Mouse (Mus musculus) midbrain, embryonic 14.5 days (tissue): ENCODE data around the gene Trpv2. TPM values are rescaled to one million over a fixed set of nuclear protein-coding genes. Genes with fewer than 3 reads are reported as not detected.

ENCODE experiments used
- ATAC-seq: fragments of 200-750 bp; cut with Nextera tagmentation; 2 replicates; pipeline ENCODE4 v1.8.0; 2017; ENCODE audit warnings: moderate number of reproducible peaks, moderate library complexity; ENCODE audit not compliant: low FRiP score, low TSS enrichment
- DNase-seq: peaks from one replicate; pipeline ENCODE4 v3.0.0-alpha.2; 2015
- H3K27ac ChIP-seq: fragments of 300-500 bp; sonication (generic); replicated peaks from 2 replicates; pipeline ENCODE4 v1.5.1; 2014; ENCODE audit warnings: mild to moderate bottlenecking, low read depth, low read length, moderate library complexity
- H3K27me3 ChIP-seq: fragments of 300-500 bp; sonication (generic); 2 replicates; pipeline ENCODE4 v1.6.1; 2014; ENCODE audit warnings: low read length, control low read depth, mixed read lengths; ENCODE audit not compliant: control insufficient read depth, insufficient read depth
- H3K36me3 ChIP-seq: fragments of 300-500 bp; sonication (generic); 2 replicates; pipeline ENCODE4 v1.6.1; 2014; ENCODE audit warnings: low read length, control low read depth; ENCODE audit not compliant: control insufficient read depth, insufficient read depth
- H3K4me1 ChIP-seq: fragments of 300-500 bp; sonication (generic); 2 replicates; pipeline ENCODE4 v1.6.1; 2014; ENCODE audit warnings: mild to moderate bottlenecking, antibody characterized with exemption, low read length, control low read depth; ENCODE audit not compliant: control insufficient read depth, insufficient read depth
- H3K4me2 ChIP-seq: fragments of 300-500 bp; sonication (generic); 2 replicates; pipeline ENCODE4 v1.6.1; 2014; ENCODE audit warnings: mild to moderate bottlenecking, low read length, moderate library complexity
- H3K4me3 ChIP-seq: fragments of 300-500 bp; sonication (generic); replicated peaks from 2 replicates; pipeline ENCODE4 v1.5.1; 2014; ENCODE audit warnings: low read depth, low read length
- H3K9ac ChIP-seq: fragments of 300-500 bp; sonication (generic); replicated peaks from 2 replicates; pipeline ENCODE4 v1.6.1; 2014; ENCODE audit warnings: mild to moderate bottlenecking, low read length, moderate library complexity
- H3K9me3 ChIP-seq: fragments of 300-500 bp; sonication (generic); 2 replicates; pipeline ENCODE4 v1.6.1; 2016; ENCODE audit warnings: low read length, control low read depth, mixed read lengths; ENCODE audit not compliant: control insufficient read depth
- WGBS: fragments of 180-500 bp; shearing (Covaris S2); extraction: QIAGEN DNeasy Blood & Tissue Kit; methylation state at CpG from one replicate; pipeline ENCODE4 v1.1.7; 2014; 5-methylcytosine and 5-hydroxymethylcytosine counted together
- polyA plus RNA-seq: library from polyadenylated mRNA; unstranded; fragments of >200 nt; fragmentation: Nextera tagmentation; extraction: Ambion mirVana; gene quantifications from 2 replicates; pipeline ENCODE4 v1.2.1, GENCODE M21; 2014

Gene Trpv2
- polyA plus RNA-seq, 1 experiment from 2014 or later = 26.4 TPM

GRCm38 (mm10) chr11:62637806-62638205, 63.5 kb downstream of the Trpv2 start:
- Histone ChIP-seq H3K4me2 (no peak overlapping the region), H3K4me3 (no peak overlapping the region), H3K27ac (no peak overlapping the region), H3K9ac (no peak overlapping the region), H3K9me3 (no peaks in the 10 kb centered on the region), H3K36me3 (no peaks in the 10 kb centered on the region), H3K4me1 (no peaks in the 10 kb centered on the region), H3K27me3 (no peaks in the 10 kb centered on the region)
- WGBS = 89% methylated on average over 6 of the region's 6 CpGs
- DNase-seq = no peak
- no peak for ATAC-seq

- H3K4me3 ChIP-seq = no peak overlapping the region
- H3K36me3 ChIP-seq = no peaks in the 10 kb centered on the region
- no peak overlapping the region for H3K4me2 ChIP-seq
- no peaks in the 10 kb centered on the region for H3K9me3 ChIP-seq
- no peaks in the 10 kb centered on the region for H3K27me3 ChIP-seq
- H3K9ac ChIP-seq = no peak overlapping the region
- H3K27ac ChIP-seq = no peak overlapping the region
- ATAC-seq (no peak), DNase-seq (no peak)
- WGBS = 93% methylated on average over 4 of the region's 4 CpGs
- peaks cover 3% of the 10 kb centered on the region; the same call in 1 of the 2 replicates for H3K4me1 ChIP-seq
Observed at GRCm38 (mm10) chr11:62638402-62638801, 64.1 kb downstream of the Trpv2 start.

GRCm38 (mm10) chr11:62640378-62640777, 66.1 kb downstream of the Trpv2 start:
- Histone ChIP-seq H3K27me3 (no peaks in the 10 kb centered on the region), H3K4me3 (no peak overlapping the region), H3K4me2 (no peak overlapping the region), H3K27ac (no peak overlapping the region), H3K9ac (no peak overlapping the region), H3K9me3 (no peaks in the 10 kb centered on the region), H3K4me1 (peaks cover 15% of the 10 kb centered on the region), H3K36me3 (no peaks in the 10 kb centered on the region)
- 81% methylated on average over 3 of the region's 3 CpGs for WGBS
- DNase-seq (no peak), ATAC-seq (no peak)

GRCm38 (mm10) chr11:62642023-62642844, 67.9 kb downstream of the Trpv2 start:
- Histone ChIP-seq H3K36me3 (no peaks in the 10 kb centered on the region), H3K4me3 (no peak overlapping the region), H3K4me1 (peaks cover 33% of the 10 kb centered on the region), H3K27me3 (no peaks in the 10 kb centered on the region), H3K9ac (no peak overlapping the region; the same call in 1 of the 2 replicates), H3K9me3 (no peaks in the 10 kb centered on the region), H3K4me2 (no peak overlapping the region), H3K27ac (no peak overlapping the region)
- no peak for ATAC-seq
- WGBS = 59% methylated on average over 11 of the region's 11 CpGs
- DNase-seq = no peak

- WGBS = 67% methylated on average over 8 of the region's 8 CpGs
- Histone ChIP-seq H3K9me3 (no peaks in the 10 kb centered on the region), H3K4me3 (no peak overlapping the region), H3K4me2 (no peak overlapping the region), H3K9ac (no peak overlapping the region; the same call in 1 of the 2 replicates), H3K27ac (0 out of 2 replicates have a peak overlapping the region, but pooled peaks have one; percentile 49), H3K27me3 (no peaks in the 10 kb centered on the region), H3K36me3 (no peaks in the 10 kb centered on the region), H3K4me1 (peaks cover 33% of the 10 kb centered on the region)
- ATAC-seq = no peak
- peak; percentile 53 for DNase-seq
Observed at GRCm38 (mm10) chr11:62643011-62643631, 68.8 kb downstream of the Trpv2 start.

- H3K36me3 ChIP-seq = no peaks in the 10 kb centered on the region
- H3K9ac ChIP-seq = no peak overlapping the region
- WGBS = 89% methylated on average over 10 of the region's 10 CpGs
- H3K4me3 ChIP-seq = no peak overlapping the region
- peaks cover 35% of the 10 kb centered on the region for H3K4me1 ChIP-seq
- DNase-seq (no peak), ATAC-seq (no peak)
- peak overlapping the region; percentile 49; the same call in 1 of the 2 replicates for H3K27ac ChIP-seq
- H3K4me2 ChIP-seq = no peak overlapping the region
- no peaks in the 10 kb centered on the region for H3K9me3 ChIP-seq
- no peaks in the 10 kb centered on the region for H3K27me3 ChIP-seq
Observed at GRCm38 (mm10) chr11:62643681-62644363, 69.5 kb downstream of the Trpv2 start.

GRCm38 (mm10) chr11:62644602-62645336, 70.5 kb downstream of the Trpv2 start:
- Histone ChIP-seq H3K4me3 (no peak overlapping the region), H3K4me1 (peaks cover 38% of the 10 kb centered on the region), H3K9me3 (no peaks in the 10 kb centered on the region), H3K27me3 (no peaks in the 10 kb centered on the region), H3K9ac (no peak overlapping the region), H3K36me3 (no peaks in the 10 kb centered on the region), H3K27ac (no peak overlapping the region), H3K4me2 (no peak overlapping the region)
- DNase-seq = no peak
- ATAC-seq = no peak
- 71% methylated on average over 5 of the region's 5 CpGs for WGBS

- no peak for DNase-seq
- no peaks in the 10 kb centered on the region for H3K36me3 ChIP-seq
- peak overlapping the region; percentile 5; the same call in 1 of the 2 replicates for H3K27ac ChIP-seq
- no peaks in the 10 kb centered on the region for H3K9me3 ChIP-seq
- peak overlapping the region; percentile 96 for H3K4me2 ChIP-seq
- H3K4me1 ChIP-seq = peaks cover 38% of the 10 kb centered on the region
- no peak for ATAC-seq
- no peak overlapping the region for H3K4me3 ChIP-seq
- 73% methylated on average over 4 of the region's 4 CpGs for WGBS
- peak overlapping the region; percentile 43 for H3K9ac ChIP-seq
- no peaks in the 10 kb centered on the region for H3K27me3 ChIP-seq
Observed at GRCm38 (mm10) chr11:62645337-62645675, 71.0 kb downstream of the Trpv2 start.
